Mouse (Mus musculus) testis, adult 2 months (tissue): ENCODE results near the gene Cnot11.

Experiments used
- CTCF ChIP-seq: fragments of 200-500 bp; IDR thresholded peaks from 2 replicates; pipeline ENCODE4 v1.5.1; 2012; ENCODE audit warnings: low read depth, mild to moderate bottlenecking, inconsistent platforms, low read length, moderate library complexity; ENCODE audit not compliant: control insufficient read depth, insufficient read depth, insufficient replicate concordance
- POLR2A ChIP-seq: fragments of 200-500 bp; IDR thresholded peaks from 2 replicates; pipeline ENCODE4 v1.6.1; 2012; ENCODE audit warnings: low read depth, mild to moderate bottlenecking, inconsistent platforms, low read length, moderate library complexity; ENCODE audit not compliant: control insufficient read depth

GRCm38 (mm10) chr1:39563161-39563560 lies 28.4 kb downstream of the Cnot11 start:
- TF ChIP-seq POLR2A, result no peak
- no peak for TF ChIP-seq CTCF
